Mouse (Mus musculus) right cerebral cortex, postnatal 36 days (tissue): ENCODE data around the gene Epb41l4b.

Source experiments
- DNase-seq, 2 experiments: peaks; one replicate each; pipeline ENCODE4 v3.0.0; 2022; ENCODE audit warnings: low spot score in 2 of 2, mixed read lengths in 1 of 2

Gene Epb41l4b

DNA sequence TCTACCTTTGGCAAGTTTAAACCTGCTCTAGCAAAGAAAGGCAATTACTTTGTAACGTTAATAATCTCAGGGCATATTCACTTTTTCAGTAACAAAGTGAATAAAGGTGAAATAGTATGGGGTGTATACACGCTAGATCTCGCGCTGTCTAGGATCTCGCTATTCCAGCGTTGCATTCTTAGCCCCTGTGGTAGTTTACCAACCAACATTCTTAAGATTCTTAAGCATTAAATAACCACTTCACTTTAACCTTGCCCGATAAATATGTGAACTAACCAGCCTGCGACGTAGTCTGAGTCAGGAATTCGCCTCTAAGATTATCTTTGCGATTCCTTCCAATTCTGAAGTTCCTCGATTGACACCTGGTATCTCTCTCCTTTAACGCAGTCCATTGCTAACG is 197.1 kb downstream of the Epb41l4b start:
- no peak for DNase-seq

DNA sequence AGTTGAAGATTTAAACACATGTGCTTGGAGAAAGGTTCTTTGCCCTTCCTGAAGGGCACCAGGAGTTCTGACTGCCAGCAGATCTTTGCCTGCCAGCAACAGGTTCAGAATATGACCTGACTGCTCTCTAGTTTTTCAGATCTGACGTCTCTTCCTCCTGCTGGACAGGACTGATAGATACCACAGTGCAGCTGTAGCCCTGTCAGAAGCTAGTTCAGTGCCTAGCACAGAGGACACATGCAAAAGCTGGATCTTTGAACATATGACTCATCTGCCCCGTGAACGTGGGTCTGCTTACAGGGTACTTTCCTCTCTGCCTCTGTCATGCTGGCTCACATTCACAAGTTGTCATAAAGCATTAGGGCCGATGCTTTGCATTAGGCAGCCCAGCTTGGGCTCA is 199.0 kb downstream of the Epb41l4b start:
- DNase-seq, result no peak

DNA sequence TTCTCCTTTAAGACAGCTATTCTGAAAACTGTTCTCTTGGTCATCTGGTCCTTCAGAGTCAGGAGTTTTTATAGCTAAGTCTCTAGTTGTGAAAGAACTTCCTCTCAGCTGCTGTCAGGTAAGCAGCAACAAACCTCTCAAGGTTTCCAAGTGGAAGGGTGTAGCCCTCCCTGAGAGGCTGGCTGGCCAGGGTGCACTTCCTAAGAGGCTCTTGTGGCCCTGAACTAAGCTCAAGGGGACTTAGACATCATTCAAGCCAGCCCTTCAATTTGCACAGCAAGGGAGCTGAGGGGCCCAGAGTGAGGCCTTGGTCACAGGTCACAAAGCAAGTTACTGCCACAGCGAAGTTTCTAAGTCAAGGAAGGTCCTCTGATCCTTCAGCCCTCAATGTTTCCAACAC is 200.0 kb downstream of the Epb41l4b start:
- no peak for DNase-seq

DNA sequence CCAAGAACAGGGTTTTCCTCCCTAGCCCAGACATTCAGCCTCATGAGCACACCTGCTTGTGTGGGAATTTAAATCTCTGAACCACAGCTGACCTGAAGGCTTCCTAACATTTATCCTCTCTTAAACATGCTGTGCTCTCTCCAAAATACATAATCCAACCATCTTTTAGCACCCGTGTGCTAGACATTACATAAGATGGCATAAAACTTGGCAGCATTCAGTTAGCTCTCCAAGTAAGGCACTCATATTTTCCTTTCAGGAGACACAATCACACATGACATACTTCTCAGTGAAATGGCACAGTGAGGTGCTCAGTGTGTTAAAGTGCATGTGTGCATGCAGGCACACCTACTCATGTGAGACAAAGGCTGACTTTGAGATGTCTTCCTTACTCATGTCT is 200.7 kb downstream of the Epb41l4b start:
- no peak for DNase-seq
